Mouse (Mus musculus) urinary bladder, postnatal 10 days (tissue): ENCODE results near the gene Hist1h2bf.
"Not testable (repeated sequence)": the region's sequence is repeated elsewhere in the genome, so short reads cannot be mapped to it uniquely, and the experiment has no call there.

Experiments used
- DNase-seq: peaks from one replicate; pipeline ENCODE4 v3.0.0; 2022; ENCODE audit warnings: low spot score

Hist1h2bf gene

DNA sequence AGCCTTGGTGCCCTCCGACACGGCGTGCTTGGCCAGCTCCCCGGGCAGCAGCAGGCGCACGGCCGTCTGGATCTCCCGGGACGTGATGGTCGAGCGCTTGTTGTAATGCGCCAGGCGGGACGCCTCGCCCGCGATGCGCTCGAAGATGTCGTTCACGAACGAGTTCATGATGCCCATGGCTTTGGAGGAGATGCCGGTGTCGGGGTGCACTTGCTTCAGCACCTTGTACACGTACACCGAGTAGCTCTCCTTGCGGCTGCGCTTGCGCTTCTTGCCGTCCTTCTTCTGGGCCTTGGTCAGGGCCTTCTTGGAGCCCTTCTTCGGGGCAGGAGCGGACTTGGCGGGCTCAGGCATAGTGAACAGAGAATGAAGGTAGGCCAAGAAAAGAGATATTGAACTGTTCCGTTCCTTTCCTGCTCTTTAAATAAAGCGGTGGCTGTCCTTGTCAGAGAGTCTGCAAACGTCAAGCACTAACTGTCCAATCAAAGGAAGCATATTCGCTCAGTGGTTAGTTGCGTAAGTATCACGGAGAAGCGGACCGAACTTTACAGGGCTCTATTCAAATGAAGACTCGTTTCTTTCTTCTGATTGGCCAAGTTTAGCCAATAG, 30.9 kb downstream of the Hist1h2bf start, which contains the start of gene Hist1h2bh:
Gene Hist1h2bh (minus strand): TSS at position 394 of the 609 bp plus-strand sequence.
- DNase-seq: not testable (repeated sequence)

DNA sequence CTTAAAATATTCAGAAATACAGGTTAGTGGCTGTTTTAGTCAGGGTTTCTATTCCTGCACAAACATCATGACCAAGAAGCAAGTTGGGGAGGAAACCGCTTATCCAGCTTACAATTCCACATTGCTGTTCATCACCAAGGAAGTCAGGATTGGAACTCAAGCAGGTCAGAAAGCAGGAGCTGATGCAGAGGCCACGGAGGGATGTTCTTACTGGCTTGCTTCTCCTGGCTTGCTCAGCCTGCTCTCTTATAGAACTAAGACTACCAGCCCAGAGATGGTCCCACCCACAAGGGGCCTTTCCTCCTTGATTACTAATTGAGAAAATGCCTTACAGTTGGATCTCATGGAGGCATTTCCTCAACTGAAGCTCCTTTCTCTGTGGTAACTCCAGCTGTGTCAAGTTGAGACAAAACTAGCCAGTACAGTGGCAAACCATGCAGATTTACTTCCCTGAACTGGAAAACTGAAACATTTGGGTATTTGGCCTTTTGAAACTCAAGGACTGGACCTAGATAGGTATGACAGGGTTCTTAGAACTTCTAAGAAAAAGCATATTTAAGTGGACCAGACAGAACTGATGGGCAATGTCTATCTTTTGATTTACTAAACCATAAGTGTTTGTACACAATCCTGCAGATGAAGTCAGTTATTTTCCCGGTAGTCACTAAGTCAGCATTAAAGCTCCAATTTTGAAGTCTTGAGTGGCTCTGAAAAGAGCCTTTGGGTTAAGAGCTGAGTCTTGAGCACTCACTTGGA, 31.6 kb downstream of the Hist1h2bf start:
- DNase-seq: not testable (repeated sequence)

DNA sequence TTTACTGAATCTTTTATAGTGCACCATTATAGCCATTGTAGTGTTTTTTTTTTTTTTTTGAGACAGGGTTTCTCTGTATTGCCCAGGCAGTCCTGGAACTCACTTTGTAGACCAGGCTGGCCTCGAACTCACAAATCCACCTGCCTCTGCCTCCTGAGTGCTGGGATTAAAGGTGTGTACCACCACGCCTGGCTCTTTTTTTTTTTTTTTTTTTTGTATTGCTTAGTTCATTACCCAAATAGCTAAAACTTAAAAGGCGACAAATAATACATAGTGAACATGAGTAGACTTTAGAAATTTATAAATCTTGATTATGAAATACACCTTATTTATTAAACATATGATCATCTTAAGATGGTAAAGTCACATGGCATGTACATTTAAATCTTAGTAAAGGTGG, 32.5 kb downstream of the Hist1h2bf start:
- no peak for DNase-seq

DNA sequence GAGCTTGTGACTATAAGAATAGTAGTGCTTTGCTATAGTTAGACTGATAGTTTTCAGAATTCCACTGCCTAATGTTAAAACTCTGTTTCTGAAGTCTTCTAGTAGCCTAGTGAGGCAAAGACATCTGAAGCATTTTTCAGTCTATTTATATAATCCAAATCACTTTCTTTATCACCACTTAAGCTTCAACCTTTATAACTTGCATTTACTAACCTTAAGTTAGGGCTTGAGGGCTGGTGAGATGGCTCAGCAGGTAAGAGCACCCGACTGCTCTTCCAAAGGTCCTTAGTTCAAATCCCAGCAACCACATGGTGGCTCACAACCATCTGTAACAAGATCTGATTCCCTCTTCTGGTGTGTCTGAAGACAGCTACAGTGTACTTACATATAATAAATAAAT, 34.2 kb downstream of the Hist1h2bf start:
- not testable (repeated sequence) for DNase-seq

DNA sequence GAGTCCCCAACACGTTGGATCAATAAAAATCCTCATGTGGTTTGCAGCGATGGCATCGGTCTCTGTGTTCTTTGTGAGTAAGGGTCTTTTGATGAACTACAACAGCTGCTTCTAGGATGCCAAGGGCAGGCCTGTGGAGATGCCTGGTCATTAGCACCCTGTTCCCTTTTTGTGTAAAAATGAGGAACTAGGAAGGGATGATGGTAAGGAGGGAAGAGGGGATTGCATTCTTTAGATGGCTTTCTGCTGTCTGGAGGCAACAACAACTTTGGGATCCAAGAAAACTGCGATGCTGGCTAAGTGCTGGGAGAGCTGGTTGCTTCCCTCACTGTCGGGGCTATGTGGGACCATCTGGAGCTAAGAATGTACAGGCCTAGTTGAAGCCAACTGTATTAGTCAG, 35.7 kb downstream of the Hist1h2bf start:
- DNase-seq: no peak

DNA sequence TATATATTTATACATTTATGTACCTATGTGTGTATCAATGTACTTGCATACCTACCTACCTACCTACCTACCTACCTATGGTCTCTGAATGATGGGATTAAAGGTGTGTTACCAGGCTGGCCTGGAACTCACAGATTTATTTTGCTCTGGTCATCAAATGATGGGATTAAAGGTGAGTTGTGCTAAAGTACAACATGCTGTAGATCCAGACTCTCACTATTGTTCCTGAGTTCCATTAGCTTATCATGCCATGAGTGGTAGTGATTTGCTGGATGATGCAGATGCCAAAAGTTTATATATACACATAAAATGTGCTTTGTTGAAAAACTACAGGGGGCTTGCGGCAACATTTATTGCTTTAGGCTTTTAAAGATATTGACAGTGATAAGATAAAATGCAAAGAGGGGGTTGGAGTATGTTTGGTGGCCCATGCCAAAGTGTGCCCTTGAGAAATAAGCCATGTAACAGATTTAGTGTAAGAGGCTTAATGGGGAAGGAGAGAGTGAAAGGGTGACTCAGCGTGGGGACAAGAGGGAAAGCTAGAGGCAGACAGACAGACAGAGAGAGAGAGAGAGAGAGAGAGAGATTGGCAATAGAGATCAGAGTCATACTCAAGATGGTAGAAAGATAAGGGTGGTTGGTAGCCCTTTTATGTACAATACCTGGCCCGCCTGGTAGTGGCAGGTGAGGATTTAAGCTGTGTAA, 36.8 kb downstream of the Hist1h2bf start:
- DNase-seq: no peak

DNA sequence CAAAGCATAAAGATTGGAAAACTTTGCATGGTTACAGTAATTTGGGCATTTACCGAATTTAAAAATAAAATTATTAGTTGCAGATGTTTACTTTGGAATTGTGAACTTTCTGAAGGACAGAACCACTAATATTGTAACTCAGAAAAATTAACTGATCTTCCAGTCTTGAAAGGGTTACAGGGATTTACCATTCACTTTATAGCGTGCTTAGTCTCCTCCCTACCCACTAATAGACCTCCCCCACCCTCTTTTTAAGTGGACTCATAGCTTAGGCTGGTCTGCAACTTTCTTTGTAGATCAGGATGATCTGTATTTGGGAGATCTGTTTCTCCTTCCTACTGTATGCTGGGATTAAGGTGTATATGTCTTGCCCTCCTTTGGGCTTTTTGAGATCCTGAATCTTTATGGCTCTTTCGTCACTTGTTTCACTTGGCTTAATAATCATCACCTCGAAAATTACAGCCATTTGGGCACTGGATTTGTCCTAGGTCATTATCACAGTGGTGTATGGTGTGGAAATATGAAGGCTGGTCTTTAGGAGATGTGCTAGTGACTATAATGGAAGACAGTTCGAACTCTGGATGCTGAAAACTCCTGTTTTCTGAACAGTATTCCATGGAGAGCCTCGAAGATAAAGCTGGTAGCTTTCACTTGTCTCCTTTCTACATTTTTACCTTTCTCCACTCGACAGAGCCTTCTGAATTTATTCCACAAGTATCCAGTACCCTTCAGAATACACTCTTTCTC, 37.7 kb downstream of the Hist1h2bf start:
- DNase-seq: no peak

DNA sequence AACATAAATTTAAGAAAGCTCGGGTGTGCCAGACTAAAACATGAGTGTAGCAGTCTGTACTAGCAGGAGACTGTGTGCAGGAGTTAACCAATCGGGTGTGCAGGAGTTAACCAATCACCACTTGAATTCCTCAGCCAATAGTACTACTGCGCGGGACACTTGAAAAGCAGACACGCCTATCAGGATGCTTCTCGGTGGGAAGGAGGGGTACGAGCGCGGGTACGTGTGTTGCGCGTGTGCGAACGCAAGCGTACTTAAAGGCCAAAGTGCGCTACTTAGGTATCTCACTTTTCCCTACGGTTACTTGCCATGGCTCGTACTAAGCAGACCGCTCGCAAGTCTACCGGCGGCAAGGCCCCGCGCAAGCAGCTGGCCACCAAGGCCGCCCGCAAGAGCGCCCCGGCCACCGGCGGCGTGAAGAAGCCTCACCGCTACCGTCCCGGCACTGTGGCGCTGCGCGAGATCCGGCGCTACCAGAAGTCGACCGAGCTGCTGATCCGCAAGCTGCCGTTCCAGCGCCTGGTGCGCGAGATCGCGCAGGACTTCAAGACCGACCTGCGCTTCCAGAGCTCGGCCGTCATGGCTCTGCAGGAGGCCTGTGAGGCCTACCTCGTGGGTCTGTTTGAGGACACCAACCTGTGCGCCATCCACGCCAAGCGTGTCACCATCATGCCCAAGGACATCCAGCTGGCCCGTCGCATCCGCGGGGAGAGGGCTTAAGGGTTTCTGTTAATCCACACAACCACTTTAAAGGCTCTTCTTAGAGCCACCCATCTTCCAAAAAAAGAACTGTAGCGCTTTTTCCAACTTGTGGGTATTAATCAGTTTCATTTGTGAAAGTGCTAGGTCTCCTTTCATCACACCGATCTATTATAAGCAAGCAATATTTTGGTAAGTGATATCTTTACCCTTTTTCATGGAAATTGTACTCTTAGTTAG, 38.6 kb downstream of the Hist1h2bf start, which contains the start of gene Hist1h3g:
Gene Hist1h3g (plus strand): TSS at position 286 of the 939 bp plus-strand sequence.
- DNase-seq: not testable (repeated sequence)

DNA sequence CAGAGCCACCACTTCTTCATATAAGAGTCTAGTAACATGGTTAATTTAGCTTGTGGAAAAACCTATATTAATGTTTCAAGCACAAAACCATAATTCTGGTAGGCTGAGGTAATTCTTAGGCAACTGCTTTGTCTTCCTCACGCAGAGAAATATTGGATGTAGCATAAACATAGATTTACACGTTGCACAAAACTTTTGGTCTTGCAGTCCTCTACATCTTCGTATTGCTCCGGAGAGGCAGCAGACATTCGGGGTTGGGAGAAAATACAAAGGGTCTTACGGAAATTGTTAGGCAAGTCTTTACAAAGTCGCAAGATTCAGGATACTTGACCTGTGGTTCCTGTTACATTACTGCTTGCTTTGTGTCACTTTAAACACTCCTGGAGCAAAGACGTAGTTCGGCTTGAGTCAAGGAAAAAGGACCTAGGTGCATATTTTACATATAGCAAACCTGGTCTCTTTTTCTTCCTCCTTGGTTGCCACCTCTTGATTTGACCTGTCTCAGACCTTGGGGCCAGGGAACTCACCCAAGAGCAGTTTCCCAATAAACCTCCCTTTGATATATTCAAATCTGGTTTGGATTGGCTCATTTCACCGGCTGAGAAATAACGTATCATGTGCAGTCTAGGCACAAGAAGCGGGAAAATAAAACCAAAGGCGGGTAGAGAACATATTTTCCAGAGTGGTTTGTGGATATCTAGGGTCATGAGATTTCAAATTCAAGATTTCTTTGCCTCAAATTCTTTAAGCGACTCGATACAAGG, 39.4 kb downstream of the Hist1h2bf start:
- no peak for DNase-seq

DNA sequence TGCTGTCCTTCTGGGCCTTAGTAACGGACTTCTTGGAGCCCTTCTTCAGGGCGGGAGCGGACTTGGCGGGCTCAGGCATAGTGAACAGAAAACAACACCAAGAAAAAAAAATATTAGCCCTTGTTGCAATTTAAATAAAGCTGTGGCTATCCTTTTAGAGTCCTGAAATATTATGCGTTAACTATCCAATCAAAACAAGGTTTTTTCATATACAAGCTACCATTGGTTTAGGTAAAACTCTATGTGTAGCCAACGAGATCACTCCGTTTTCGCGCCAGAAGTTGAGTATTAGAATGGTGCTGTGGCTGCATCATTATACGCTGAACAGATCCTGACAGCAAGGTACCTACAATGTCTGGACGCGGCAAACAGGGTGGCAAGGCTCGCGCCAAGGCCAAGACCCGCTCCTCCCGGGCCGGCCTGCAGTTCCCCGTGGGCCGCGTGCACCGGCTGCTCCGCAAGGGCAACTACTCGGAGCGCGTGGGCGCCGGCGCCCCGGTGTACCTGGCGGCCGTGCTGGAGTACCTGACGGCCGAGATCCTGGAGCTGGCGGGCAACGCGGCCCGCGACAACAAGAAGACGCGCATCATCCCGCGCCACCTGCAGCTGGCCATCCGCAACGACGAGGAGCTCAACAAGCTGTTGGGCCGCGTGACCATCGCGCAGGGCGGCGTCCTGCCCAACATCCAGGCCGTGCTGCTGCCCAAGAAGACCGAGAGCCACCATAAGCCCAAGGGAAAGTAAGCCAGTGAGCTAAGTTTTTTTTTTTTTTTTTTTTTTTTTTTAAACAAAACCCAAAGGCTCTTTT, 40.2 kb downstream of the Hist1h2bf start, which contains the start of gene Hist1h2af:
Gene Hist1h2af (plus strand): TSS at position 347 of the 808 bp plus-strand sequence.
- DNase-seq: not testable (repeated sequence)

DNA sequence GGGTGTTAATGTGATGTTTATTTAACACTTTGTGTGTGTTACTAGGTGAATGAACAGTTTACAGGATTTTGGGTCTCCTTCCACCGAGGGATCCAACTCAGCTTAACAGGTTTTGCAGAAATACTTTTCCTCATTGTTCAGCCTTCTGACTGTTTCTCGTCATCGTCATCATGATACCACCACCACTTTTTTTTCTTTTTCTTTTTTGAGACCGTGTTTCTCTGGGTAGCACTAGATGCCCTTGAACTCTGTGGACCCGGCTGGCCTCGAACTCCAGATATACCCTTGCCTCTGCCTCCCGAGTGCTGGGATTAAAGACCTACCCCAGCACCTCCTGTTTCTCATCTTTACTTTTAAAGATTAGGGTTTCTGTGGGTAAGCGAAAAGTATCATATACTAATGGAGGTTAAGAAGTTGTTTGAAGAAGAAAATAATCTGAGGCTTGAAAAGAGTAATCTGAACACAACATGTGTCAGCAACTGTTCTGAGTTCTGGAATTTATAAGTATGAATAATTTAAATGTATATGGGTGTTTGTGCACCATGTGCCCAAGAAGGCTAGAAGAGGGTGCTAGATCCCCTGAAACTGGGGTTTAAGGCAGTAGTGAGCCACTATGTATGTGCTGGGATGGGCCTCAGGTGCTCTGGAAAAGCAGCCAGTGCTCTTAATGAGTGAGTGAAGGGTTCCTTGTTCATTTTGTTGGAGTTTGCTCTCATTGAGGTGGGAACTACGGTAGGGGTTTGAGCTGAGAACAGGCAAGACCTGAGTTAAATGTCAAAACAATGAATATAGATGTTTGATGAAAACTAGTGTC, 41.5 kb downstream of the Hist1h2bf start:
- DNase-seq: no peak

DNA sequence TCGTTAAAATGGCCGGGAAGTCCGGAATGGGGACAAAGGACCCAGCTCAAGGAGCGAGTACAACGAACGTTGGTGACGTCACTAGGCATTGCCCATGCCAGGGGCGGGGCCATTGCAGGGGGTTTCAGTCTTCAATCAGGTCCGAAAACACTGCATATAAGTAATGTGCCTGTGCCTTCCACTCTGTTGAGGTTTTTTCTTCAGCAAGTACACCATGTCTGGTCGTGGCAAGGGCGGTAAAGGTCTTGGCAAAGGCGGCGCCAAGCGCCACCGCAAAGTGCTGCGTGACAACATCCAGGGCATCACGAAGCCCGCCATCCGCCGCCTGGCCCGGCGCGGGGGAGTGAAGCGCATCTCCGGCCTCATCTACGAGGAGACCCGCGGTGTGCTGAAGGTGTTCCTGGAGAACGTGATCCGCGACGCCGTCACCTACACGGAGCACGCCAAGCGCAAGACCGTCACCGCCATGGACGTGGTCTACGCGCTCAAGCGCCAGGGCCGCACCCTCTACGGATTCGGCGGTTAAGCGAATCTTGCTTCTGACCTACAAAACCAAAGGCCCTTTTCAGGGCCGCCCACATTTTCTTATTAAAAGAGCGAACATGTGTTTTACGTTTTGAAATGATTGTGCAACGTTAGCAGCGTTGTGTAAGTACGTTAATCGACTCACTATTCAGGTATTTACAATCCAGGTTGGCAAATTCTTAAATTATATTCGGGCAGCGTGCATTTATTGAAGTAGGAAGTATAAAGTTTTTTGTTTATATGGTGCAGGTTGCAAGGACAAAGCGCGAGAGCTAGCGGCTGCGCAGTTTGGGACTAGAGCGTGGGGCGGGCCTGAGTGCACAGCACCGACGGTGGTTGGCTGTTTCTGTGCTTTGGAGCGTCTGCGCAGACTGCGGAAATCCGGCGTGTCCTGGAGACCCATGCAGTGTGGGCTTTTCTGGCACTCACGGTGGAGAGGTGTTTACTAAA, 42.8 kb downstream of the Hist1h2bf start, which contains the start of gene Hist1h4h:
Gene Hist1h4h (plus strand): TSS at position 150 of the 975 bp plus-strand sequence.
- peak; percentile 77 for DNase-seq

DNA sequence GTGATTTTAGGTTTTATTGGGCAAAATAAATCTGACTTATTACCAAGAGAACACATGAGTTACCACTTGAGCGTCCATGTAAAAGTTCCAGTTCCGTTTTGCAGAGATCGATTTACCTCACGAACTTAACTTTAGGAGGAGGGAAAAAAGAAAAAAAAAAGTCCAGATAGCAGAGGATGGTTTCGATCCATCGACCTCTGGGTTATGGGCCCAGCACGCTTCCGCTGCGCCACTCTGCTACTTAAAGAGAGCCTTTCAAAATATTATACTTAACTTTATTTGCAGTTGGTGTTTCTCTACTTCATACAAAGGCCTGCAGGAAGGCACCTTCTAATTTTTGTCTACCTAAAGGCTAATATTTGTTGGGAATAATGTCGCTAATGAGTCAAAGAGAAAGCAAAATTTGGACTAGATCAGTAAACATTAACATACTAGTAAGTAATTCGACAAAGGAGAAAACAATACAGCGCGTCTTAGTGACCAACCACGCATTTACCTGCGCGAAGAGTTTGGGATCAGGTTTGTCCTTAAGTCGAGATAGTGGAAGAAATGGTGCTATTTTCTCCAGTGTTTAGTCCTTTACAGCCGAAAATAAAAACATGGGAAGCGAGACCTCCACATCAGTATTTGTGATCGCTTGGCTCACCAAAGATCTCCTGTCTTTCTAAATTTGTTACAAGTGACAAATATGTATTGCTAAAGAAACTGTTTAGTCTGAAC, 43.7 kb downstream of the Hist1h2bf start:
- no peak for DNase-seq

DNA sequence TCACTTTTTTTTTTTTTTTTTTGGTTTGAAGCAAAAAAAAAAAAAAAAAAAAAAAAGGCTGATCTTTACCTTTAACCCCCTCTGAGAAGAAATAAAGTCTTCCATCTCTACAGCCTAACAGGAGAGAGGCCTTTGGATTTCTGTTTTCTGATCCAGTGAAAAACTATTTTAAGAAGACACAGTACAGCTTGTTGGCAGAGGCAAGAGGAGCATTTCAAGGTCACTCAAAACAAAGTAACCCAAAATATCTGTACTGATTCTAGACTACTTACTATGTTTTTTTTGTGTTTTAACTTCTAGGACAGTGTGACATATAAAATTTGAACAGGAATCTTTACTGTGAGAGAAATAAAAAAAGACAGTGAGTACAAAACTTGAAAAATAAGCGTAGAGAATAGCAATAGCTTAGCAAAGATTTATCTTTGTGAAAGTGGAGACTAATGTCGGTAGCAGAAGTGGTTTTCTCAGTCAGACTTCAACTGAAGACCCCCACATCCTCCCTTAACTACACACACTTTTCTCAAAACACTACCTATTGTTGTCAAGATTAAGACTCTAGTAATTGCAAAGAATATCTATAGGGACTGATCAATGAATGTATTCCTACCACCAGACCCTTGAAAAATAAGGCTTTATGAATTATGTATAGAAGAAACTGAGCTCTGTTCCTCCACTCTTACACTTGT, 44.4 kb downstream of the Hist1h2bf start:
- DNase-seq: no peak

DNA sequence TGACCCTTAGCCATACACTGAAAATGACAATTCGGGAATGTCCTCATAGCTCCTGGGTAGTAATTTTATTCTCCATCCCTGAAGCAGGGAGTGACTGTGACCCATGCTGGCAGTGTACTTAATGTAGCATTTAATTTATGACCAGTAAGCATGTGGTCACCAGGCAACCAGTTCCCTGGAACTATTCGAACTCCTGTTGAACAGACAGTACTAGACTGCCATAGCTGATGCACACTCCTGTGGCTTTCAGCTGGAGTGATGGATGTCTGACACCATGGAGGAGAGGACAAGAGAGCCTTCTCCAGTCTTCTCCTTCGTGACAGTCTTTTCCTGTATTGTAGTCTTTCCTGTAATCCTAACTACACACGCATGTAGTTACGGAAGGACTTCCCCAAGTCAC, 45.0 kb downstream of the Hist1h2bf start:
- no peak for DNase-seq

DNA sequence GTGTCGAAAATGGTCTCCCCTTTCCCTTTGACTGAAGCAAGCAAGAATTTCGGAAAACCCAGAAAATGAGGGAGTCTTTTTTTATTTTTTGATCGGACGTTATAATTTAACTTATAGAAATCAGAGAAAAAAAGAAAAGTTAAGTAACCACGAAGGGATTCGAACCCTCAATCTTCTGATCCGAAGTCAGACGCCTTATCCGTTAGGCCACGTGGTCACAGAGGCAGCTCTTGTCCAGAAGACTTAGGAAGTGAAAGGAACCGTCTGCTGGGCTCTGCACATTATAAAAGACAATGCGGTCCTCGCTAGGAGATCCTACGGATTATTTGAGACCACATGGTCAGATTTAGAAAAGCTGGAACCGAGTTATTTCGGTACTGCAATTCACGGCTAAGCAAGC, 47.7 kb downstream of the Hist1h2bf start:
- DNase-seq: peak; percentile 70
